Mouse (Mus musculus) CD8-positive naive resting alpha-beta T cell, adult 57 days (primary cell): ENCODE results near the gene Magi3. TPM values are rescaled to one million over a fixed set of nuclear protein-coding genes. Genes with fewer than 3 reads are reported as not detected.

ENCODE experiments used
- total RNA-seq: library from RNA; stranded (reverse); gene quantifications from one replicate; pipeline ENCODE4 v1.2.4, GENCODE M21; 2023

Gene Magi3
- 8.1 TPM for total RNA-seq

GRCm38 (mm10) chr3:104220295-104220965 lies at the start of gene Magi3:
Magi3 (minus strand) TSS chr3:104220374.

GRCm38 (mm10) chr3:103967861-103968691 lies 252.1 kb downstream of the Magi3 start, which contains the start of gene Phtf1:
Phtf1 (plus strand) TSS chr3:103968110.

